Mouse (Mus musculus) Muller cell, postnatal 12 days (primary cell): ENCODE results near the gene Cfap46.

ENCODE experiments used
- DNase-seq: peaks from one replicate; pipeline ENCODE4 v3.0.0-alpha.2; 2015; ENCODE audit errors: inconsistent ontology term

Gene Cfap46

DNA sequence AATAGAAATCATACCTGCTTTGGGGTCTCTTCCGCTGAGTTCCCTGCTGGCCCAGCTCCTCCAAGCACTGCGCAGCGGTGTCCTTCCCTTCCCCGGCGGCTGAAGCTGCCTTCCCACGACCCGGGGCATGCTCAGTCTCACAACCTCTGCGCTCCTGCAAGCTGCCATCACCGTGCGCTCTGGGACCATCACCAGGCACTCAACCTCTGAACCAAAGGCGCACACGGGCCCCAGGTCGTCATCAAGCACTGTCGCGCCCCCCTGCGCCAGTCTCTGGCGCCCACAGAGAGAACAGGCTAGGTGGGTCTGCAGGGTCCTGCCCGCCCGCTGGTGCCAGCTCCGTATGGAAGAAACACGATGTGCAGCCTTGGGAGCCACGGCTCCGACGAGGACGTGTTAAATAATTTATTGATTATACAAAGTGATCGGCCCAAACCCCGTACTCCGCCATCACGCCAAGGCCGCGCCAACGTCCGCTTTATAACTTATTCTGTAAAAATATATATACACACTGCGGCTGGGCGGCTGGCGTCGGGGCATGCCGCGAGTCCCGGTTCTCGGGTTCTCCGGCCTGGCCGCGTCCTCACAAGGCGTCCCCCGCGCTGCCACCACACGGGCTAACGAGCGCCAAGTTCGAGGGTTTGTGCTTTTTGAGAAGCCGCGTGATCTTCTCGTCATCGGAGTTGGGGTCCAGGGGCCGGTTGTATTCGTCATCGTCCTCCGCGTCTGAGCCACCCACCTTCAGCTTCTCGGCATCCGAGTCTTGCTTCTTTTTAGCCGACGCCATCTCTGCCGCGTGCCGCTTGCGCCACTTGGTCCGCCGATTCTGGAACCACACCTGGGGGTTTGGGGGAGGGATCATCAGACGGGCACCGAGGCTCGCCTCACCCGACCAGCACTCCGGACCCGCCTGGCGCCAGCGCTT, 102.5 kb downstream of the Cfap46 start:
- no peak for DNase-seq

DNA sequence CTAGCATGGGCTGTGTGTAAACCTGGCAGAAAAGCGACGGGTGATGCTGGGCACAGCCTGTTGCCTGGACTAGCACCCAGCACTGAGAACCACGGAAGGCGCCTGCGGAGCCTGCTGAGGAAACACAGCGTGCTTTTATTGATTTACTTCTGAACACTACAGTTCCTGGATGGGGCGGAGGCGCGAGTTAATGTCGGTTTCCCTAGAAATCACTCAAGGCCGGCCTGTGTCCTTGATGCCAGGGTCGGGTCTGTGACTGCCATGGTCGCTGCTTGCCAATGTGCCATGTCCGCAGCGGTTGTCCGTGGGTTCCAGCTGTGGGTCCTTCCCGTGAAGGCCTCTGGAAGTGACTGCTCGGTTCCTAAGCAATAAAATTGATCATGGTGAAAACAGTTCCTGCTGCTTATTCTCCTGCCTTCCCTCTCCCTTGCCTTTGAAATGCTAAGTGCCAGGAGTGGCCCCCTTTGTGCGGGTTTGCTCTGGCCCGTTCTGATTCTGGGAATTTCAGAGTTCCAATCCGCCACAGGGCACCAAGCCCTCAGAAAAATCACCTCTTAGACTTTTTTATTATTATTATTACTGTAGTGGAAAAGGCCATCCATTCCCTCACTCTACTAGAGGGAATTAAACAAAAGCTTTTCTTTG, 104.2 kb downstream of the Cfap46 start:
- no peak for DNase-seq

- no peak for DNase-seq
These were observed 107.4 kb downstream of the Cfap46 start for GRCm38 (mm10) chr7:139576064-139576686.

- no peak for DNase-seq
These were observed 111.0 kb downstream of the Cfap46 start for GRCm38 (mm10) chr7:139572665-139573064.

DNA sequence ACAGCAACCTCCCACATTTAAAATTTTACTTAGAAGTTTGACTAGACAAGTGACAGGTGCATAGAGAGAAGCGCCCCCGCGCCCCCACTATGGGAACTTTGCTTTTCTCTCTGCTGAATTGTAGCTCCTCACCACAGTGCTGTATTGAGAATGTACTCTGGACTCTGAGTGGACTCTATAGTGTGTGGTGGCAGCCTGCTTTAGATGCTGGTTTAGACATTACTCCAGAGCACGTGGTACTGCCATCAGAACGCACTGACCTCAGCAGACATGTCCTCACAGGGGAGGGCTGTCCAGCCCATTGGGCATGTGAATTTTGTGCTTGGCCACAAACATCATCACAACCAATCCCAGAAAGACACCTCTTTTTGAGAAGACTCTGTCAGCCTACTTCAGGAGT, 112.8 kb downstream of the Cfap46 start:
- no peak for DNase-seq

DNA sequence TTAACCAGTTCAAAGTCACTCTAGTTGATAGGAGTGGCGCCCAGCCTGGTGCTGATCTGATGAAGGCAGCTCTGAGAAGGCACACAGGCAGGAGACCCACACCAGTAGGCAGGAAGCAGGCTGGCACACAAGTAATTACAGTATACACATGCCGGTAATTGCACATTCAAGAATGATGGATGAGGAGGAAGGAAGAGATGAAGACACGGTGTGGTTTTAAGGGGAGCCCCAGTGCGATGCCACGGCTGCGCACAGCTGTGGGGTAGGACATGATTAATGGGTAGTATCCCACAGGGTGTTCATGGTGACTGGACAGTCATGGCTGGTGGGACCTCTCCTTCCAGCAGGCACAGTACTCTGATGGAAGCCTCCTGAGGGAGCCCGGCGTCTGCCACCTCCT, 117.1 kb downstream of the Cfap46 start:
- no peak for DNase-seq

DNA sequence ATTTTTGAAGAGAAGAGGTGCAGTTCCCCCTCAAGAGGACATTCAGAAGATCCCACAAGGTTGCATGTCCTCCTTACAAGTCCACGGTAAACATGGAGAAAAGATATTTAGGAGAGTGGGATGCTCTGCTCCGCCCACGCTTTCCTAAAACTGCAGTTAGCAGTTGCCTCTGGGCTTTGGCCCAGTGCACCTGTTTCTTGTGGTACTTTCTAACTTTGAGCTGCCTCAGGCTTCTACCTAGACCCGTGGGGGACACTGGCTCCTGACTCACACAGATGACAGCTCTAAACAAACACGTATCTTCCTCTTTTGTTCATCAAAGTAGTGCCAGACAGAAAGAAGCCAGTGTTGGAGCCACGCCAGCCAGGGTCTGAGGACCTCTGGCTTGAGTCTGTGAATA, 117.6 kb downstream of the Cfap46 start:
- no peak for DNase-seq

- no peak for DNase-seq
These were observed 119.5 kb downstream of the Cfap46 start for GRCm38 (mm10) chr7:139564161-139564560.

- no peak for DNase-seq
These were observed 120.2 kb downstream of the Cfap46 start for GRCm38 (mm10) chr7:139563425-139563824.

DNA sequence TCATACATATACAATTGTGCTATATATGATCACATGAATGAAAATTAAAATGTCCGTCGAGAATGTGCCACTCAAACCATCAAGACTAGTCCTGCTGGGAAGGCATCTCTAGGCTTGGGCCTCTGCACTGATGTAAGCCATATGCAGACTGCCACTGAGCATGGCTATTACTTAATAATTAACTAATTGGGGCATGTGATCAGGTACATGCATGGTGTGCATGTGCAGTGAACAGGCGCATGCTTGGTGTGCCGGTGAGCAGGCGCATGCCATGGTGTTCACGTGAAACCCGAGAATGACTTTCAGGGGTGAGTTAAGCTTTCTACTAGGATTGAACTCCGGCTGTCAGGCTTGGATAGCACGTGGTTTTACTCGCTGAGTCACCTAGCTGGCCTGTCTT, 124.0 kb downstream of the Cfap46 start:
- no peak for DNase-seq

- no peak for DNase-seq
These were observed 126.7 kb downstream of the Cfap46 start for GRCm38 (mm10) chr7:139556746-139557526.

GRCm38 (mm10) chr7:139556331-139556730, 127.3 kb downstream of the Cfap46 start:
- DNase-seq = peak; percentile 83

DNA sequence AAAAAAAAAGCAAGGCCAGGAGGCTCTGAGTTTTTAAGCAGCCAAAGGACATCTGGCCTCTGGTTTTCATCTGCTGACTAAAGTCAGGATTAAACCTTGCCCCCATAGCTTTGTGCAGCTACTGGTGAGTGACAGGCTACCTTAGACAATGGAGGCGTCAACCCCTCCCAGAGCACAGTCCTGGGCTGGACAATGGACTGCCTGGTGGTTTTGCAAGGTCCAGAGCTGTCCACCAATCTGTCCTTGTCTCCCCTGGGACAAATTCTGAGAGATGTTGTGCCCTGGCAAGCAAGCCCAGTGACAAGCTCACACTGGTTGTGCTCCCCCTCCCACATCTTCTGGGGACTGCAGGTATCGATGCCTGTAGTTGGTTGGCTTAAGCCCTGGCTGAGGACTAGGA, 132.1 kb downstream of the Cfap46 start:
- no peak for DNase-seq
